ENCODE assay signal across 10 mouse cellular contexts in genomic region chr9:106386181-106386864, GRCm38 (mm10). TPM values are rescaled to one million over a fixed set of nuclear protein-coding genes. Genes with fewer than 3 reads are reported as not detected.
A peak's percentile ranks its signal among the peaks of the same experiment; 100 is the strongest.
DNase-seq lines count a peak whose midpoint lies in the region; ATAC-seq lines count a peak whose summit lies in the region.
"Had no signal": no experiment of that assay in that cellular context is flagged by ENCODE, and none has a peak within 500 bp of the region (broad histone marks: within the 10 kb centered on the region; RNA-seq: fewer than 3 reads in every experiment).

No protein-coding gene starts in this region.

- no peak for ATAC-seq in intestine, embryonic 16.5 days
- ATAC-seq in intestine, embryonic 15.5 days: no peak
- ATAC-seq: liver, postnatal 0 days had no signal

- H3K4me3 ChIP-seq in intestine, embryonic 16.5 days (ENCODE audit: low read length): no peak overlapping the region
- no peak overlapping the region for H3K4me3 ChIP-seq in intestine, embryonic 15.5 days (replicated peaks)
- H3K4me3 ChIP-seq: hindbrain, embryonic 10.5 days had no signal

- no peak overlapping the region for H3K4me2 ChIP-seq in intestine, embryonic 16.5 days (ENCODE audit: low read depth, low read length)
- no peak overlapping the region for H3K4me2 ChIP-seq in intestine, embryonic 15.5 days (replicated peaks)

- H3K27me3 ChIP-seq in intestine, embryonic 16.5 days (replicated peaks; ENCODE audit: control insufficient read depth, insufficient read depth, low read length): no peaks in the 10 kb centered on the region
- no peaks in the 10 kb centered on the region for H3K27me3 ChIP-seq in intestine, embryonic 15.5 days (replicated peaks)

- no peak overlapping the region for H3K27ac ChIP-seq in intestine, embryonic 16.5 days (ENCODE audit: low read length)
- no peak overlapping the region for H3K27ac ChIP-seq in intestine, embryonic 15.5 days
- H3K27ac ChIP-seq: hindbrain, embryonic 10.5 days had no signal

- H3K9ac ChIP-seq in intestine, embryonic 16.5 days (ENCODE audit: low read depth, low read length): 0 out of 2 replicates have a peak overlapping the region, but pooled peaks have one; percentile 12
- no peak overlapping the region for H3K9ac ChIP-seq in intestine, embryonic 15.5 days
- H3K9ac ChIP-seq: liver, postnatal 0 days had no signal

- DNase-seq in adrenal gland, adult 2 months: peak; percentile 35
- no peak for DNase-seq in adrenal gland, adult 18-20 months (ENCODE audit: low spot score in 2 of 2)
- peak; percentile 39 to 44 for DNase-seq in adrenal gland, postnatal 36 days
- DNase-seq in lung, postnatal 4 days: peak; percentile 58 to 70
- no peak for DNase-seq in cerebellum, postnatal 25 days
- no peak for DNase-seq in left cerebral cortex, adult 8-10 months (ENCODE audit: low spot score in 2 of 2)
- DNase-seq: liver, postnatal 0 days had no signal

- H3K36me3 ChIP-seq in intestine, embryonic 16.5 days (ENCODE audit: control insufficient read depth, insufficient read depth, low read length): no peaks in the 10 kb centered on the region
- no peaks in the 10 kb centered on the region for H3K36me3 ChIP-seq in intestine, embryonic 15.5 days
- H3K36me3 ChIP-seq: hindbrain, embryonic 10.5 days had no signal

- H3K9me3 ChIP-seq in intestine, embryonic 16.5 days (ENCODE audit: control insufficient read depth, low read length): no peaks in the 10 kb centered on the region
- no peaks in the 10 kb centered on the region for H3K9me3 ChIP-seq in intestine, embryonic 15.5 days
- H3K9me3 ChIP-seq: hindbrain, embryonic 10.5 days had no signal

- WGBS in intestine, embryonic 16.5 days: 85% methylated on average over 12 of the region's 12 CpGs
- WGBS in intestine, embryonic 15.5 days: 84% methylated on average over 12 of the region's 12 CpGs

- no peaks in the 10 kb centered on the region for H3K4me1 ChIP-seq in intestine, embryonic 16.5 days (ENCODE audit: control insufficient read depth, insufficient read depth, low read length)
- no peaks in the 10 kb centered on the region for H3K4me1 ChIP-seq in intestine, embryonic 15.5 days (replicated peaks)

RNA-seq across cellular contexts. Expression of gene Dusp7, which starts 17.9 kb away (rescaled TPM):
- 10 to 100 TPM; 12.8 to 18.7 TPM for total RNA-seq in adrenal gland, adult 2 months (2021)
- polyA plus RNA-seq in adrenal gland, adult 2 months (2012; rRNA removed): 40.2 and 46.7 TPM in 2 replicates
- total RNA-seq in adrenal gland, adult 18-20 months (2021): 10 to 100 TPM; 11.8 to 22.2 TPM
- polyA plus RNA-seq in intestine, embryonic 16.5 days (2015; fragmentation: Nextera tagmentation; extraction: Ambion mirVana): 4.8 and 6.3 TPM in 2 replicates
- polyA plus RNA-seq in intestine, embryonic 15.5 days (2015; fragmentation: Nextera tagmentation; extraction: Ambion mirVana): 10.0 and 10.3 TPM in 2 replicates
- 10 to 100 TPM; 16.4 to 24.1 TPM for total RNA-seq in adrenal gland, postnatal 36 days (2021)
- total RNA-seq in left cerebral cortex, adult 8-10 months (2022): 100 to 1,000 TPM in 1 of 4 experiments, 10 to 100 TPM in 3; 89.5 to 103 (median 93.0) TPM

RNA-seq across cellular contexts. Expression of gene Rpl29, which starts 42.9 kb away (rescaled TPM):
- 100 to 1,000 TPM; 391 to 419 TPM for total RNA-seq in adrenal gland, adult 2 months (2021)
- polyA plus RNA-seq in adrenal gland, adult 2 months (2012; rRNA removed): 183 and 201 TPM in 2 replicates
- 100 to 1,000 TPM; 339 to 377 TPM for total RNA-seq in adrenal gland, adult 18-20 months (2021)
- polyA plus RNA-seq in intestine, embryonic 16.5 days (2015; fragmentation: Nextera tagmentation; extraction: Ambion mirVana): 866 and 931 TPM in 2 replicates
- 981 and 1,002 TPM in 2 replicates for polyA plus RNA-seq in intestine, embryonic 15.5 days (2015; fragmentation: Nextera tagmentation; extraction: Ambion mirVana)
- 100 to 1,000 TPM; 403 to 411 TPM for total RNA-seq in adrenal gland, postnatal 36 days (2021)
- total RNA-seq in left cerebral cortex, adult 8-10 months (2022): 100 to 1,000 TPM; 266 to 312 (median 299) TPM

RNA-seq across cellular contexts. Expression of gene Acy1, which starts 51.8 kb away (rescaled TPM):
- 10 to 100 TPM; 12.2 to 16.9 TPM for total RNA-seq in adrenal gland, adult 2 months (2021)
- polyA plus RNA-seq in adrenal gland, adult 2 months (2012; rRNA removed): 11.0 and 14.8 TPM in 2 replicates
- 10 to 100 TPM; 13.9 to 14.9 TPM for total RNA-seq in adrenal gland, adult 18-20 months (2021)
- polyA plus RNA-seq in intestine, embryonic 16.5 days (2015; fragmentation: Nextera tagmentation; extraction: Ambion mirVana): 59.8 and 59.9 TPM in 2 replicates
- polyA plus RNA-seq in intestine, embryonic 15.5 days (2015; fragmentation: Nextera tagmentation; extraction: Ambion mirVana): 47.7 and 48.7 TPM in 2 replicates
- 10 to 100 TPM; 11.7 to 14.8 TPM for total RNA-seq in adrenal gland, postnatal 36 days (2021)
- total RNA-seq in left cerebral cortex, adult 8-10 months (2022): 10 to 100 TPM; 23.2 to 24.3 (median 23.7) TPM

Comparison
In these comparisons a context has a peak if more than half of its experiments do, and no peak if none do; other contexts are left out.
1. DNase-seq: peak in adrenal gland, adult 2 months (single experiment), adrenal gland, postnatal 36 days (2 of 2) and lung, postnatal 4 days (2 of 2); none in adrenal gland, adult 18-20 months (0 of 2), cerebellum, postnatal 25 days (0 of 2) and left cerebral cortex, adult 8-10 months (0 of 2).